Mouse (Mus musculus): ENCODE measurements around the gene Dnajb6. TPM values are rescaled to one million over a fixed set of nuclear protein-coding genes. Genes with fewer than 3 reads are reported as not detected.

The Dnajb6 gene
- polyA plus RNA-seq, 1 experiment: 273 TPM

GRCm38 (mm10) chr5:29818287-29818686 lies 82.8 kb downstream of the Dnajb6 start:
- Histone ChIP-seq H3K4me3 (ENCODE audit: control insufficient read depth, low read depth, low read length) (no peak overlapping the region), H3K36me3 (ENCODE audit: control insufficient read depth, insufficient read depth, low read length) (no peaks in the 10 kb centered on the region), H3K27ac (ENCODE audit: control insufficient read depth, insufficient read depth, low read depth, low read length) (no peak overlapping the region), H3K4me1 (ENCODE audit: control insufficient read depth, insufficient read depth, low read length) (no peaks in the 10 kb centered on the region), H3K27me3 (ENCODE audit: control insufficient read depth, insufficient read depth, low read length) (no peaks in the 10 kb centered on the region)
- TF ChIP-seq CTCF (IDR thresholded peaks at IDR 0.05; ENCODE audit: control insufficient read depth, insufficient read depth, insufficient replicate concordance, low read depth, low read length) (no peak), POLR2A (IDR thresholded peaks at IDR 0.05; ENCODE audit: control insufficient read depth, low read depth, low read length) (no peak)

DNA sequence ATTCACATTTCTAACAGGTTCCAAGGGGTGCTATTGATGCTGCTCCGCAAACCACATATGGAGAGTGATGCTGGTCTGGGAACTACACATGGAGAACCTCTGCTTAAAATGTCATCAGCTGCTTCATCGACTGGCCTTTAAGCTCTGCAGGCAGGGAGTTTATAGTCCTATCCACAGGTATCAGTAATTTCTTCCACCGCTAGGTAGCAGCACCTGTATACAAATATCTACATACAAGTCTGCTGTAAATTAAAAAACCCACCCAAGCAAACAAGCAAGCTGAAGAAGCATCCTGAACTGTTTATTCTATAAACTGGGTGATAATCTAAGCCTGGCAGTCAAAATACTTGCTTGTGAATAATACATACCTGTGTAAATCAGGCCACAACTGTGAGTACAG lies 89.3 kb downstream of the Dnajb6 start:
- no peak for TF ChIP-seq POLR2A (IDR thresholded peaks at IDR 0.05; ENCODE audit: control insufficient read depth, low read depth, low read length)
- TF ChIP-seq CTCF (IDR thresholded peaks at IDR 0.05; ENCODE audit: control insufficient read depth, insufficient read depth, insufficient replicate concordance, low read depth, low read length): no peak
- no peak overlapping the region for H3K27ac ChIP-seq (ENCODE audit: control insufficient read depth, insufficient read depth, low read depth, low read length)
- H3K27me3 ChIP-seq (ENCODE audit: control insufficient read depth, insufficient read depth, low read length): no peaks in the 10 kb centered on the region
- no peak overlapping the region for H3K4me3 ChIP-seq (ENCODE audit: control insufficient read depth, low read depth, low read length)
- no peaks in the 10 kb centered on the region for H3K4me1 ChIP-seq (ENCODE audit: control insufficient read depth, insufficient read depth, low read length)
- H3K36me3 ChIP-seq (ENCODE audit: control insufficient read depth, insufficient read depth, low read length): no peaks in the 10 kb centered on the region

GRCm38 (mm10) chr5:29826780-29827179 lies 91.3 kb downstream of the Dnajb6 start:
- Histone ChIP-seq H3K4me3 (ENCODE audit: control insufficient read depth, low read depth, low read length) (no peak overlapping the region), H3K4me1 (ENCODE audit: control insufficient read depth, insufficient read depth, low read length) (no peaks in the 10 kb centered on the region), H3K27me3 (ENCODE audit: control insufficient read depth, insufficient read depth, low read length) (no peaks in the 10 kb centered on the region), H3K36me3 (ENCODE audit: control insufficient read depth, insufficient read depth, low read length) (no peaks in the 10 kb centered on the region), H3K27ac (ENCODE audit: control insufficient read depth, insufficient read depth, low read depth, low read length) (no peak overlapping the region)
- TF ChIP-seq CTCF (IDR thresholded peaks at IDR 0.05; ENCODE audit: control insufficient read depth, insufficient read depth, insufficient replicate concordance, low read depth, low read length) (no peak), POLR2A (IDR thresholded peaks at IDR 0.05; ENCODE audit: control insufficient read depth, low read depth, low read length) (no peak)

DNA sequence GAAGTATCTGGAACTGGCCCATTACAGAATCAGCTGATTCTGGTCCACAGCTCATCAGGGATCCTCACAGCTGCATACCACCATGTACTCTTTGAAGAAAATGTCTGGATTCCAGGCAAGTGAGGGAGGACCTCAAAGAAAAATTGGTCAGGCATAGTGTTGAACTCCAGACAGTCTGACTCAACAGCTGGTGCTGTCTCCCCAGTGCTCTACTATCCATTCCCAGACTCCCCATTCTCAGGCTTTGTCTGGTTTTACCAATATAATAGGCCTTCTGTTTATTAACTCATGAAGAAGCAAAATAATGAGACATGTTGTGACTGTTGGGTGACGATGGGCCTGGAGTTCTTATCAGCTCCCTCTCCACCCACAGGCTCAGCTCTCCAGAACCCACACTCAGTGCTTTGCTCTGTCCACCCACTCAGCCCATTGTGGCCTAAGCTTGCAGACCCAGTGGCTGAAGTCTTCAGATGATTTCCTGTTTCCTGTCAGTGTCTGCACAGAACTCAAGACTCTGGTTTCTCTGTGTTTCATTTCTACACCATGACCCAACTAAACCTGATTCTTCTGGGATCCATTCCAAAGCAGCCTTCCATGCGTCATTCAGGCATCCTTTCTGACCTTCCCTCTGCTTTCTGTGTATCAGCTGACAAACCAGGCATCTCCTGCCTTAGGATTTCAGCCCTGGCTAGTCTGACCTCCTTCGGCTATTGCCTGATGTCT lies 107.1 kb downstream of the Dnajb6 start:
- H3K4me1 ChIP-seq (ENCODE audit: control insufficient read depth, insufficient read depth, low read length): no peaks in the 10 kb centered on the region
- no peak overlapping the region for H3K27ac ChIP-seq (ENCODE audit: control insufficient read depth, insufficient read depth, low read depth, low read length)
- no peaks in the 10 kb centered on the region for H3K27me3 ChIP-seq (ENCODE audit: control insufficient read depth, insufficient read depth, low read length)
- no peak overlapping the region for H3K4me3 ChIP-seq (ENCODE audit: control insufficient read depth, low read depth, low read length)
- no peaks in the 10 kb centered on the region for H3K36me3 ChIP-seq (ENCODE audit: control insufficient read depth, insufficient read depth, low read length)
- TF ChIP-seq CTCF (IDR thresholded peaks at IDR 0.05; ENCODE audit: control insufficient read depth, insufficient read depth, insufficient replicate concordance, low read depth, low read length) (no peak), POLR2A (IDR thresholded peaks at IDR 0.05; ENCODE audit: control insufficient read depth, low read depth, low read length) (no peak)

DNA sequence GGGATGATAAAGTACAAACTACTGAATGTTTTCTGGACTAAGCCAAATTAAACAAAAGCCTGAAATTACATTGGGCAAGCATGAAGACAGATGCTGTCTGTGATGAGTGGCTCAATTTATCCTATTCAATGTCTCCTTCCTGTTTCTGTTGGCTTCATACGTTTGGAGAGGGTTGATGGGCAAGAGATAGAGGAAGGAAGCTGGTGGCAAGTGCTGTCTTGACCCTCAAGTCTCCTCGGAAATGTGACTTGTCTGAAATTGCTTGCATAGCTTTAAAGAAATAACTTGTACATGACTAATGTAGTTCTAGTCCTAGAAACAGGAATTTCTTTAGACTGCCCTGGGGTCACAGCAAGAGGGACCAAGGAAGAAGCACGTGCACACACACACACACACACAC lies 109.5 kb downstream of the Dnajb6 start:
- H3K27me3 ChIP-seq (ENCODE audit: control insufficient read depth, insufficient read depth, low read length): no peaks in the 10 kb centered on the region
- TF ChIP-seq CTCF (IDR thresholded peaks at IDR 0.05; ENCODE audit: control insufficient read depth, insufficient read depth, insufficient replicate concordance, low read depth, low read length) (no peak), POLR2A (IDR thresholded peaks at IDR 0.05; ENCODE audit: control insufficient read depth, low read depth, low read length) (no peak)
- no peak overlapping the region for H3K27ac ChIP-seq (ENCODE audit: control insufficient read depth, insufficient read depth, low read depth, low read length)
- H3K36me3 ChIP-seq (ENCODE audit: control insufficient read depth, insufficient read depth, low read length): no peaks in the 10 kb centered on the region
- no peak overlapping the region for H3K4me3 ChIP-seq (ENCODE audit: control insufficient read depth, low read depth, low read length)
- no peaks in the 10 kb centered on the region for H3K4me1 ChIP-seq (ENCODE audit: control insufficient read depth, insufficient read depth, low read length)

DNA sequence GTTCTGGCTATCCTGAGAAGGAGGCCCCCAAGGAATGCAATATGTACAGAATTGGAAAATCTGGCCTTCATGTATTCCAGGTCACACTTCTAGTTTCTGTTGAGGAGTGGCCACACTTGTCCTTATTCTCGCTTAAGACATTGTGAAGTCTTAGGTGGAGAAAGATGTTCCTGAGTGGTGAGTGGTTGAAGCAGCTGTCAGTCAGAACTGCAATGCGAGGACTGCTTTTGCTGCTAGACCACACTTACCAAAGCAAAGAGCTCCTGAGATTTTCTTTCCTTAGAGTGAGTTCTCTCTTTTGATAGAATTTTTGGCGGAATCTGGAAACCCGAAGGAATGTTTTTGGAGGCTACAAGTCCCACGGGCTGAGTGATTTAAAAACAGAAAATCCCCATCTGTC lies 112.0 kb downstream of the Dnajb6 start:
- Histone ChIP-seq H3K4me1 (ENCODE audit: control insufficient read depth, insufficient read depth, low read length) (no peaks in the 10 kb centered on the region), H3K36me3 (ENCODE audit: control insufficient read depth, insufficient read depth, low read length) (no peaks in the 10 kb centered on the region), H3K4me3 (ENCODE audit: control insufficient read depth, low read depth, low read length) (no peak overlapping the region), H3K27me3 (ENCODE audit: control insufficient read depth, insufficient read depth, low read length) (no peaks in the 10 kb centered on the region), H3K27ac (ENCODE audit: control insufficient read depth, insufficient read depth, low read depth, low read length) (no peak overlapping the region)
- no peak for TF ChIP-seq POLR2A (IDR thresholded peaks at IDR 0.05; ENCODE audit: control insufficient read depth, low read depth, low read length)
- no peak for TF ChIP-seq CTCF (IDR thresholded peaks at IDR 0.05; ENCODE audit: control insufficient read depth, insufficient read depth, insufficient replicate concordance, low read depth, low read length)

DNA sequence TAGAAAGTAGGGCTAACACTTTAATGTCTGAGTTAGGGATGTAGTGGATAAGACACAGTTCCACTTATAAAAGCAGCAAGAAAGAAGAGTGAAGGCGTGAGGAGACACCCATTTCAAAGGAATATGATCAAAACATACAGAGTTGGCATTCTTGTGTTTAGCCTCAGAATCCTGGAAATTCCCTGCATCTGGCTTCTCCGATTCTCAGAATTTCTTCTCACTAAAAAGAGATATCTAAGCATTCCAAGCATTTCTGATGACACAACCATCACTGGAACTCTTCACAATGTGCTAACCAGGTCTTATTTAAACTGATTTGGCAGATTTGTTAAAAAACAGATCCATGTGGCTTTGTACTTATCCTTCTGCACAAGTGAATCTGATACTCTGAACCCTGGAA lies 112.6 kb downstream of the Dnajb6 start:
- TF ChIP-seq CTCF (IDR thresholded peaks at IDR 0.05; ENCODE audit: control insufficient read depth, insufficient read depth, insufficient replicate concordance, low read depth, low read length) (no peak), POLR2A (IDR thresholded peaks at IDR 0.05; ENCODE audit: control insufficient read depth, low read depth, low read length) (no peak)
- H3K27ac ChIP-seq (ENCODE audit: control insufficient read depth, insufficient read depth, low read depth, low read length): no peak overlapping the region
- no peaks in the 10 kb centered on the region for H3K36me3 ChIP-seq (ENCODE audit: control insufficient read depth, insufficient read depth, low read length)
- no peak overlapping the region for H3K4me3 ChIP-seq (ENCODE audit: control insufficient read depth, low read depth, low read length)
- H3K27me3 ChIP-seq (ENCODE audit: control insufficient read depth, insufficient read depth, low read length): no peaks in the 10 kb centered on the region
- H3K4me1 ChIP-seq (ENCODE audit: control insufficient read depth, insufficient read depth, low read length): no peaks in the 10 kb centered on the region

All from testis, adult 2 months (tissue).